Mouse (Mus musculus) heart, postnatal 0 days (tissue): Measurements from ENCODE around the gene Fam83e. TPM values are rescaled to one million over a fixed set of nuclear protein-coding genes. Genes with fewer than 3 reads are reported as not detected.

ENCODE experiments used
- ATAC-seq: fragments of 200-750 bp; cut with Nextera tagmentation; 2 replicates; pipeline ENCODE4 v1.8.0; 2017; ENCODE audit warnings: low read depth, moderate number of reproducible peaks, moderate library complexity; ENCODE audit not compliant: insufficient read depth
- DNase-seq: peaks from one replicate; pipeline ENCODE4 v3.0.0-alpha.2; 2016; ENCODE audit warnings: low spot score
- H3K27ac ChIP-seq: fragments of 300-500 bp; sonication (generic); 2 replicates; pipeline ENCODE4 v1.5.1; 2014; ENCODE audit warnings: low read depth, mild to moderate bottlenecking
- H3K27me3 ChIP-seq: fragments of 300-500 bp; sonication (generic); 2 replicates; pipeline ENCODE4 v1.6.1; 2014; ENCODE audit warnings: low read length, mixed read lengths; ENCODE audit not compliant: control insufficient read depth, insufficient read depth
- H3K36me3 ChIP-seq: fragments of 300-500 bp; sonication (generic); replicated peaks from 2 replicates; pipeline ENCODE4 v1.6.1; 2014; ENCODE audit warnings: low read length, mixed read lengths; ENCODE audit not compliant: control insufficient read depth, insufficient read depth
- H3K4me1 ChIP-seq: fragments of 300-500 bp; sonication (generic); 2 replicates; pipeline ENCODE4 v1.6.1; 2014; ENCODE audit warnings: antibody characterized with exemption; ENCODE audit not compliant: control insufficient read depth, insufficient read depth
- H3K4me2 ChIP-seq: fragments of 300-500 bp; sonication (generic); 2 replicates; pipeline ENCODE4 v1.6.1; 2014; ENCODE audit warnings: low read depth, mild to moderate bottlenecking, low read length, moderate library complexity
- H3K4me3 ChIP-seq: fragments of 300-500 bp; sonication (generic); 2 replicates; pipeline ENCODE4 v1.5.1; 2014; ENCODE audit warnings: low read depth, low read length
- H3K9ac ChIP-seq: fragments of 300-500 bp; sonication (generic); replicated peaks from 2 replicates; pipeline ENCODE4 v1.6.1; 2014; ENCODE audit warnings: low read depth, low read length, mixed read lengths
- H3K9me3 ChIP-seq: fragments of 300-500 bp; sonication (generic); replicated peaks from 2 replicates; pipeline ENCODE4 v1.6.1; 2016; ENCODE audit warnings: low read length; ENCODE audit not compliant: control insufficient read depth
- CTCF ChIP-seq: IDR thresholded peaks from 2 replicates; pipeline ENCODE4 v1.5.1; 2016; ENCODE audit warnings: antibody characterized with exemption, control low read depth, low read depth
- EP300 ChIP-seq: IDR thresholded peaks from 2 replicates; pipeline ENCODE4 v1.6.1; 2016; ENCODE audit warnings: antibody characterized with exemption, low read depth
- WGBS: fragments of 180-500 bp; shearing (Covaris S2); extraction: QIAGEN DNeasy Blood & Tissue Kit; methylation state at CpG from one replicate; pipeline ENCODE4 v1.1.7; 2014; 5-methylcytosine and 5-hydroxymethylcytosine counted together
- polyA plus RNA-seq: library from polyadenylated mRNA; unstranded; fragments of >200 nt; fragmentation: Nextera tagmentation; extraction: Ambion mirVana; gene quantifications from 2 replicates; pipeline ENCODE4 v1.2.1, GENCODE M21; 2015
- total RNA-seq: library from RNA; depleted of rRNA; stranded (reverse); fragments of >200 nt; gene quantifications from 2 replicates; pipeline ENCODE4 v1.2.3, GENCODE M21; 2014; ENCODE audit warnings: low replicate concordance

The Fam83e gene
- total and polyA plus RNA-seq, 2 experiments from 2014 or later: 0.07 TPM; not detected in 1

- H3K4me1 ChIP-seq: peaks cover 24% of the 10 kb centered on the region
- DNase-seq (peak; percentile 85), ATAC-seq (peak; percentile 10; the same call in 1 of the 2 replicates)
- peak overlapping the region; percentile 92 for H3K9ac ChIP-seq
- H3K36me3 ChIP-seq: peaks cover 17% of the 10 kb centered on the region
- WGBS: 2% methylated on average over 7 of the region's 7 CpGs
- H3K27me3 ChIP-seq: no peaks in the 10 kb centered on the region
- H3K27ac ChIP-seq: peak overlapping the region; percentile 98
- peak overlapping the region; percentile 77 for H3K4me3 ChIP-seq
- H3K9me3 ChIP-seq: no peaks in the 10 kb centered on the region
- no peak for TF ChIP-seq CTCF
- TF ChIP-seq EP300: no peak
- peak overlapping the region; percentile 96 for H3K4me2 ChIP-seq
Observed at GRCm38 (mm10) chr7:45705873-45706281, 15.1 kb upstream of the Fam83e start.

GRCm38 (mm10) chr7:45706721-45707241 lies 14.2 kb upstream of the Fam83e start:
- under 1% methylated on average over 39 of the region's 45 CpGs for WGBS
- peak overlapping the region; percentile 96 for H3K4me2 ChIP-seq
- peak overlapping the region; percentile 98 for H3K27ac ChIP-seq
- TF ChIP-seq CTCF (no peak), EP300 (no peak)
- no peaks in the 10 kb centered on the region for H3K9me3 ChIP-seq
- peak overlapping the region; percentile 77 for H3K4me3 ChIP-seq
- peak; percentile 28 for ATAC-seq
- no peaks in the 10 kb centered on the region for H3K27me3 ChIP-seq
- H3K9ac ChIP-seq: peak overlapping the region; percentile 92
- DNase-seq: peak; percentile 86
- H3K36me3 ChIP-seq: peaks cover 24% of the 10 kb centered on the region
- peaks cover 24% of the 10 kb centered on the region for H3K4me1 ChIP-seq

GRCm38 (mm10) chr7:45707375-45707967 lies 13.5 kb upstream of the Fam83e start:
- peaks cover 31% of the 10 kb centered on the region for H3K36me3 ChIP-seq
- WGBS: under 1% methylated on average over 27 of the region's 27 CpGs
- peak; percentile 95 for DNase-seq
- H3K9ac ChIP-seq: peak overlapping the region; percentile 41
- H3K27ac ChIP-seq: peak overlapping the region; percentile 98
- peak overlapping the region; percentile 77 for H3K4me3 ChIP-seq
- no peaks in the 10 kb centered on the region for H3K9me3 ChIP-seq
- TF ChIP-seq EP300: peak; percentile 98
- no peak for TF ChIP-seq CTCF
- H3K4me2 ChIP-seq: peak overlapping the region; percentile 96
- peak; percentile 52 for ATAC-seq
- H3K4me1 ChIP-seq: peaks cover 24% of the 10 kb centered on the region
- H3K27me3 ChIP-seq: no peaks in the 10 kb centered on the region

GRCm38 (mm10) chr7:45708221-45708761 lies 12.7 kb upstream of the Fam83e start:
- ATAC-seq (no peak), DNase-seq (no peak)
- Histone ChIP-seq H3K9me3 (no peaks in the 10 kb centered on the region), H3K4me1 (peaks cover 22% of the 10 kb centered on the region), H3K4me2 (peak overlapping the region; percentile 96), H3K27ac (peak overlapping the region; percentile 98), H3K36me3 (peaks cover 39% of the 10 kb centered on the region), H3K27me3 (no peaks in the 10 kb centered on the region), H3K4me3 (peak overlapping the region; percentile 77), H3K9ac (peak overlapping the region; percentile 32)
- WGBS: 43% methylated on average over 13 of the region's 13 CpGs
- no peak for TF ChIP-seq CTCF
- no peak for TF ChIP-seq EP300

GRCm38 (mm10) chr7:45709036-45709435 lies 12.0 kb upstream of the Fam83e start:
- ATAC-seq (no peak), DNase-seq (no peak)
- Histone ChIP-seq H3K9me3 (no peaks in the 10 kb centered on the region), H3K27ac (no peak overlapping the region; the same call in 1 of the 2 replicates), H3K4me1 (peaks cover 19% of the 10 kb centered on the region), H3K9ac (no peak overlapping the region), H3K4me2 (no peak overlapping the region), H3K36me3 (peaks cover 42% of the 10 kb centered on the region), H3K4me3 (no peak overlapping the region), H3K27me3 (no peaks in the 10 kb centered on the region)
- 42% methylated on average over 6 of the region's 6 CpGs for WGBS
- TF ChIP-seq CTCF (no peak), EP300 (no peak)
